Mouse (Mus musculus) layer of hippocampus, adult 9-11 months (tissue): ENCODE results near the gene Ush1g.

Source experiments
- DNase-seq: peaks from one replicate; pipeline ENCODE4 v3.0.0; 2022

Gene Ush1g

DNA sequence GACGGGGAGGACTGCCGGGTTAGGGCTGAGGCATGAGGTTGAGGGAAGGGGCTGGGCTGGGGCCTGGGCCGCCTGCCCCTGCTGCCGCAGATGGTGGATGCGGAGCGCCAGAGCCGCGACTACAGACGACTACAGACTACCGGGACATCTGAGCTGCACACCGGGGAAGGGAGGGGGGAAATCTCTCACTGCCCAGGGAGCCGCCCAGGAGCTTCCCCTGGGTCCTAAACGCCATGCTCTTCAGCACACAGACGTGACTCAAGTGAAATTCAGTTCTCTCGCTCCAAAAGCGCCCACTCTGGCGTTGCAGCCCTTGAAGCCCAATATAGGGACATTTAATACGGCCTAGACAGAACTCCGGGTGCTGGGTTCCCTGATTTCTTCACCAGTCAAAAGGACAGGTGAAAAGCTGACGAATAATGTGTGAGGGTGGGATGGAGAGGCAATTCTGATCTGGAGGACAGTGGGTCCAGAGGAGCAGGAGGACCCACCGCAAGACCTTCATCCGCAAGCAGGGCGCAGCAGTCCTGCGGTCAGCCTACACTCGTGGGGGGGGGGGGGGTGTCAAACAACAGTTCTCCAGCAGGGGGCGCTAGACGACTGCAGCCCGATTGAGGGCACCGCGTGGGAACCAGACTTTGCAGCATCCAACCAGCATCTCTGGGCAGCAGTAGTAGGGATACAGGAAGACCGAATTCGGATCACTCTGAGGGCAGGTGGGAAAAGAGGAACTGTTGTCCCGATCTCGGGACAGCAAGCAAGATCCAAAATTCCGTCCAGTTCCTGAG is at the start of gene Ush1g:
Gene Ush1g, minus strand, starts transcription at position 136 of the 788 bp plus-strand sequence.
- peak; percentile 28 for DNase-seq

- DNase-seq: no peak
Measured at GRCm38 (mm10) chr11:115371354-115371753, 49.5 kb upstream of the Ush1g start.

DNA sequence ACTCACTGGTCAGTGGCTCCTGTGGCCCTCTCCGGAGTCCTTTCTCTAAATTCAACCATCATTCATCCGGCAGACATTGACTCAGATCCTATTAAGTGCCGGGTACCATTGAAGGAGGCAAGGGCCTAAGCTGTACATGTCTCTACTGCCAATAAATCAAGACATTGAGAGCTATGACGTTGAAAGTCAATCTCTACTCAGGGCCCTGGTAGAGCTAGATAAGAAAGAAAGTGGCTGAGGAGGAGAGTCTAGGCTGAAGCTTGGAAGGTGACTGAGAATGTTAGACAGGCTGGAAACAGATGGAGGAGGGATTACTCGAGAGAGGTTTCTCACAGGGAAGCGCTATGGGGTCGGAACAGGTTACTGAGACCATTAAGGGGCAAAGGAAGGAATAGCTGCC is 48.5 kb upstream of the Ush1g start:
- no peak for DNase-seq

DNA sequence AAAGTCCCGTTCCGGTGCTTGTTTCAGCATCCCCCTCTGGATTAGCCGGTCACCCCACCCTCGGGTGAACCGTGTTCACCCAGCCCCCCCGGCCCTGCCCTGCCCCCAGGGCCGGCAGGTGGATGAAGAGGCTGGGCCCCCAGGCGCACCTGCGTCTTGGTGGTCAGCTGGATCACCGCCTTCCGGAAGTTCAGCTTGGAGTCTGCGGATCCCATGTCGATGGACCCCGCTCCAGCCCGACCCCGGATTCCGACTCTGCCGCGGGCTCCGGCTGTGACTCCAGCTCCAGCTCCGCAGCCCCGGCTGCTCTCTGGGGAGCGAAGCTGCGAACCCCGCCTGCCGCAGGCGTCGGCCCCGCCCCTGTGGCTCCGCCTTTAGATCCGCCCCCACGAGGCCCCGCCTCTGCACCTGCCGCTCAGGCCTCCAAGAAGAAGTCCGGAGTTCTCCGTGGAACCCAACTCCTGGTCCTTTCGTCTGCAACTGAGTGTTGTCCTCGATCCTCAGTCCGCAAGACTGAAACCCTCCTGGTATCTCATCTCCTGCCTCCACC is 45.6 kb upstream of the Ush1g start, which contains the start of gene Hid1:
Gene Hid1, minus strand, starts transcription at position 362 of the 550 bp plus-strand sequence.
- peak; percentile 90 for DNase-seq

GRCm38 (mm10) chr11:115366706-115367394 is 45.0 kb upstream of the Ush1g start:
- DNase-seq: peak; percentile 77

GRCm38 (mm10) chr11:115366039-115366705 is 44.3 kb upstream of the Ush1g start:
- DNase-seq: peak; percentile 56

GRCm38 (mm10) chr11:115364136-115364535 is 42.3 kb upstream of the Ush1g start:
- DNase-seq: no peak

GRCm38 (mm10) chr11:115359726-115360125 is 37.9 kb upstream of the Ush1g start:
- no peak for DNase-seq

GRCm38 (mm10) chr11:115359293-115359692 is 37.5 kb upstream of the Ush1g start:
- DNase-seq: no peak

- DNase-seq: peak; percentile 46
Measured at GRCm38 (mm10) chr11:115358468-115358867, 36.6 kb upstream of the Ush1g start.

DNA sequence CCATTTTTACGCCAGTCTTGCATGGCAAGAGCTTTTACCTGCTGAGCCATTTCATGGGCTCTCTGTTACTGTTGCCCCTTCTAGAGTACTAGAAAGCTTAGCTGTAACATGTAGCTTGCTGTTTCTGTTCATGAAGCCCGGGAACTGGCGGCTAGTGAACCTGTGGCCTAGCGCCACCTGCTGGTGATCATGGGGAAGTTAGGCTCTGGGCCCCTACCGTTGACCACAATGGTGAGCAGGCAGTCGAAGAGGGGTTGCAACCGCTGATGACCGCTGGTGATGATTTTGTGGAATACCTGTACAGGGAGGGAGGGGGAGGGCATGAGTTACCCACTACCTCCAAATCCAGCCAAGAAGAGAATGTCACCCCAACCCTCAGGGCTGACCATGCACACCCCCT is 32.3 kb upstream of the Ush1g start:
- DNase-seq: no peak

DNA sequence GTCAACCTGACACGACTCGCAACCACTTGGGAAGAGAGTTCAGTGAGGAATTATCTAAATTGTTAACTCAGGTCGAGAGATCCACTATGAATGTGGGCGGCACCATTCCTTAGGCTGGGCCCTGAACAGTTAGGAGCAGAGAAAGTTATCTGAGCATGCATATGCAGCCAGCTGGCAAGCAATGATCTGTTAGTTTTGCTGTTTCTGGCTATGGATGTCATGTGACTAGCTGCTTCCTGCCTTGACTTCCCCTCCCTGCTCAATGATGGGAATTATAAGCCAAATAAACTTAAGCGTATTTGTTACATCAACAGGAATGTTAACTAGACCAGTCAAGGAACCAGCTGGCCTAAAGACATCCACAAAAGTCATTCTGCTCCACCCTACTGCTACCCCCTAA is 31.5 kb upstream of the Ush1g start:
- no peak for DNase-seq

DNA sequence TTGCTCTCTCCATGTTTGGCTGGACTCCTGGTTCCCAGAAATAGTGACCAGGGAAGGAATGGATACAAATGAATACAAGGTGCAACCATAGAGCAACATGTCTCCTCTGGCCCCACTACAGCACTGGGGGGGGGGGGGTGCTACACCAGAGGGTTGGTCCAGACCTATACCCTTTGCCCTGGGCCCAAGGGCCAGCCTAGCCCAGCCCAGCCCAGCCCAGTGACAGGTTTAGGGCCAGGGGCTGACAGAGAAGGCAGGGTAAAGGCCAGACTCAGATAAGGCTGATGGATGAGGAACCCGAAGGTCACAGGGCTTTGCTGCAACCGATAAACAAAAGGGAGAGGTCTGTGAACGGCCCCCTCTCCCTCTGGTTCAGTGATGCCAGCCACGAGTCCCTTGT is 28.1 kb upstream of the Ush1g start:
- DNase-seq: no peak

GRCm38 (mm10) chr11:115348681-115349248 is 26.9 kb upstream of the Ush1g start:
- no peak for DNase-seq

GRCm38 (mm10) chr11:115345515-115345914 is 23.7 kb upstream of the Ush1g start:
- DNase-seq: no peak

DNA sequence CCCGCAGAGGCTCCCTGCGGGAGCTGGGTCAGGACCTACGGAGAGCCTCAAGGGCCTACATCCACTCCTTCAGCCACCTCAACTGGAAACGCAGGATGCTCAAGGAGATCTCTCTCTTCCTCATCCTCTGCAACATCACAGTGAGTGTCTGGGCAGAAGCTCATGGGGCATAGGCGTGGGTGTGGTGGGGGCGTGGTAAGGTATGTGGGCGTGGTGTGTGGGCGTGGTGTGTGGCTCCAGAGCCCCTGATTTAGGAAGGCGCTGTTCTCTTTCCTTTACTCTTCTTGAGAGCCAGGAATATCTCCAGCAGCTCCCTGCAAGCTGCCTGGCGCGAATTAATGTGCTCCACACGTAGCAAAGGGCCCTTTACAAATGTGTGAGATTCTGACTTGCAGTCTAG is 23.1 kb upstream of the Ush1g start:
- no peak for DNase-seq

- DNase-seq: no peak
Measured at GRCm38 (mm10) chr11:115341866-115342265, 20.0 kb upstream of the Ush1g start.

DNA sequence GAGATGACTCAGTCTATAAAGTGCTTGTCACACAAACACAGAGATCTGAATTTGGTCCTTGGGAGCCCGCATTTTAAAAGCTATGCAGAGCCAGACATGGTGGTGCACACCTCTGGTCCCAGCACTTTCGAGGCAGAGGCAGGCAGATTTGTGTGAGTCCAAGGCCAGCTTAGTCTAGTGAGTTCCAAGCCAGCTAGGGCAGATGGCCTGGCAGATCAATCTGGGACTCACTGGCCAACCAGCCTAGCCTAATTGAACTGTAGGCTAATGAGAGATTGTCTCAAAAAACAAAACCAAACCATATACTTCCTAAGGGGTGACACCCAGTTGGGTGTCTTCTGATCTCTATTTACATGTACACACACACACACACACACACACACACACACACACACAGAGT is 19.4 kb upstream of the Ush1g start:
- no peak for DNase-seq

GRCm38 (mm10) chr11:115337826-115338225 is 16.0 kb upstream of the Ush1g start:
- no peak for DNase-seq

GRCm38 (mm10) chr11:115337350-115337749 is 15.5 kb upstream of the Ush1g start:
- DNase-seq: no peak

GRCm38 (mm10) chr11:115336115-115336514 is 14.3 kb upstream of the Ush1g start:
- DNase-seq: no peak

DNA sequence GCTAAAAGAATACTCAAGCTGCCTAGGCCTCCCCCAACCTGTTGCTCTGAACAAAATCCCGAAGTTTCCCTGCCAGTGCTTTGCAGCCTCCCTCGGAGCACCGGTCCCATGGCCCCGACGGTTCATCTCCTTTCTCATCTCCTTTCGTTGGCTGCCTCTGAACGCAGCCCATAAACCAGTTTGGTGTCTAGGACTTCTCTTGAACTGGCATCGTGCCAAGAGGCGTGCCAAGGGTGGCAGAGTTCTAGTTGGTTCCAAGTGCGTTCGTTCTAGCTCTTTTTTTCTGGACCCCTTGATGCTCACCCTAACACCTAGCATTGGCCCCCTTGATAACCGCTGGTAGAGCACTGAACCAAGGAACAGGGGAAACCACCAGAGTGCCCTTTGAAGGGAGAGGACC is 13.4 kb upstream of the Ush1g start:
- DNase-seq: no peak

DNA sequence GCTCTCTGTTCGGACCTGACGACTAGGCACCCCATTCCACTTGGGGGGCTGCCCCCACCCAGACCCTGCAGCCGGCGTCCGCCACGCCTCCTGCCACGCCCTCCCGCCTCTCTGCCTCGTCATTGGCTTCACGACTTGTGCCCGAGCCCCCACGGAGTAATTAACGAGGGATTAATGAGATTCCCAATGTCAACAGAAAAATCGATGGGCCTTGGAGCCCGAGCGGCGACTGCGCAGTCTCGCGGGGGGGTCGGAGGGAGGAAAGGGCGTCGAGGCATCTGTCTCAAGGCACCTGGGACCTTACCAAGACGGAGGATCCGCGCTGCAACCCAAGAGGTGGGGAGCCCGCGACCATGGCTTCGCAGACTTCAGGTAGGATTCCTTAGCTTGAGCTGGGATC is 12.7 kb upstream of the Ush1g start, which contains the start of gene Otop3:
Gene Otop3, plus strand, starts transcription at position 201 of the 400 bp plus-strand sequence.
- DNase-seq: no peak
